Mouse (Mus musculus) kidney, postnatal 36 days (tissue): ENCODE results near the gene Tjp1.
A peak's percentile ranks its signal among the peaks of the same experiment; 100 is the strongest.

Experiments
- DNase-seq, 2 experiments: peaks; one replicate each; pipeline ENCODE4 v3.0.0; 2021 to 2022; ENCODE audit warnings: mixed read lengths in 2 of 2

Tjp1 gene

DNA sequence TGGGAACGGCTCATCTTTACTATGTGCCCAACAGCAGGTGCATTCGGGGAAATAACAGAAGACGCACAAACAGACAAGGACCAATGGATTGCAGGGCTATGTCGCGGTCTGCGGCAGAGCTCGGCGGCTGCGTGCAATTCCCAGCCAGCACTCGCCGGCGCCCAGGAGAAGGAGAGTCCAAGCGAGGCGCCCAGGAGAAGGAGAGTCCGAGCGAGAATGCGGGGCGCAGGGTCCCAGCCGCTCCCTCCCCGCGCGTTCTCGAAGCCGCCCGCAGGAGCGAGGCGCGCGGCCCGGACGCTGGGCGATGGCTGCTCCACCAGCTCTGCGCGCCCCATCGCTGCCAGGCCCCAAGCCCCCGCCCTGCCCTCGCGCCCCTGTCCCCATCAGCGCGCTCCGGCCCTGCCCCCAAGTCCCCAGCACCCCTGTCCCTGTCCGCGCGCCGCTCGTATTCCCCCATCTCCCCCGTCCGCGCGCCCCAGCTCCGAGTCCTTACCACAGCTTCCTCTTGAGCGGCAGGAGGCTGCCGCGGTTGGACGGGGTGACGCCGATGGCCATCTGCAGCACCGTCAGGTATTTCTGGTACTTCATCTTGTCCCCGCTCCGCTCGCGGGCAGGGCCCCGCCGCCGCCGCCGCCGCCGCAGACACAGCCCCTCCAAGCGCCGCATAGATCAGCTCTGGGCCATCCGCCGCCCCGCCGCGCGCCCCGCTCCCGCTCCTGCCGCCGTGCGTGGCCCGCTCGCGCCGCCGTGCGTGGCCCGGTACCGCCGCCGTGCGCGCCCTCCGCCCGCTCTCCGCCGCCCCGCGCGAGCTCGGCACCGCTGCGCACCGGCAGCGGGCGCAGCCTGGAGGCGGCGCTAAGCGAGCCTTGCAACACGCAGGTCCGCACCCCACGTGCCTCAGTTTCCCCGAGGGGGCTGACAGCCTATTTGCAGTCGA, at the start of gene Tjp1:
Gene Tjp1, minus strand, starts transcription at position 711 of the 937 bp plus-strand sequence.
- DNase-seq: peak in 1 of 2 experiments; percentile 6

DNA sequence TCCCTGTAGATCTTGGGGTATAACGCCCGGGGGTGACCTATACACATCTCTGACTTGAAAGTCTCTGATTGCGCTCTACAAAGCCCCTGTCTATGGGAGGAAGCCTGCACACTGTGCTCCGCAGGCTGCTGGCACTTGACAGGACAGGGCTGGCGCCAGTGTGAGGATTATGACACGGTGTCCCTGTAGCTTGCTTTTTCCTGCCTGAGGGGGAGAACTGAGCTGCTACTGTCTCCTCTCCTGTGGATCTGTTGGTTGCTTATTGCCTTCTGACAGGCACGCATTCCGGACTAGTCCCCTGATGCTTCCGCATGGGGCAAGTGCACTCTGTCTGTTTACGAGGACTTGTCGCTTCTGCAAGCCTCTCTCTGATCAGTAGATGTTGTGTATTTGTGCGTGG, 49.5 kb upstream of the Tjp1 start:
- DNase-seq: no peak

DNA sequence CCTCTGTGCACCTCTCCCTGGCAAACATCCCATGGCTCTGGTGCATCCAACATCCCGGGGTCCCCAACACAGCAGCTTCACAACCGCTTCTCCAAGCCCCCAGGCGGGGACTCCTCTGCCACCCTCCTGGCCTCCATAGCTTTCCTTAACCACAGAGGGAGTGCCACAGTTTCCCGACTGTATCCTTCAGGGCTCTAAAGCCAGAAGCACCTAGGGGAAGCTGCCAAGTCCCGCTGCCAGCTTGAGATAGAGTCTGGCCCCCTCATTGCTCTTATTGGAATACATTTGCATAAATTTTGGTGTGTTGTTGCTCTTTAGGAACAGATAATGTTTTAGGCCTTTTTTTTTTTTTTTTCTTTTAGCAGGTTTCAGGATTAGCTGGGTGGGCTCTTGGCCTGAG, 45.1 kb upstream of the Tjp1 start:
- DNase-seq: no peak

DNA sequence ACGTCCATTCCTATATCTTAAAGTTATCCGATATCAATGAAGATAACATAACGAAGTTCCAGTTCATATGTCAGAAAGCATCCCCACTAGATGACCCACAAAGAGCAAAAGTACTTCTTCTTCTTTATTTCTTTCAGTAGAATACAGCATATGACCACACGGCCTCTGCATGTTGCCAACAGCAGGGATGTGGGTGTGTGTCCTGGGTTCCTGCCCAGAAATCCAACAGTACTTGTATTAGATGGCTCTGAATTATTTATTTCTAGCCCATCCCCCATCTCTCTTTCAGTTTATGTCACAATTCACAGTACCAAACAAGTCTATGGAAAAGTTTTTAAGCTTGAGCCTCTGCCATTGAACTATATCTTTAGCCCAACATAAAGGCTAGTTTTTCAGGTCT, 43.1 kb upstream of the Tjp1 start:
- no peak for DNase-seq

DNA sequence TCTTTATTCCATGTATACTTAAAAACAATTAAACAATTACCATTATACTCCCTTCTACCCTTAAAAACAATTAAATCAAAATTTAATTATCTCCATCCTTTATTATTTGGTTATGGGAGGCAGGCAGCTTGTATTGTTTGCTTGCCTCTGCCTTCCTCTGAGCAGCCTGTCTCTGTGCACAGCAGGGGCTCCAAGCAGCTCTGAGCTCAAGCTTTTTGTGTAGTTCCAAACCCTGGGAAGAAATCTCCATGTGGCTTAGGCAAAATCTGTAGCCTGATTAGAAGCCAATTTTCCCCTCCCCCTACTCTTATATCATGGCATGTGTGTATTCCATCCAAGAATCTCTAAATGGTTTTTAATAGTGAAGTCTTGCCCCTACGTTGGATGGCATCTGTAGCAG, 28.4 kb upstream of the Tjp1 start:
- no peak for DNase-seq

DNA sequence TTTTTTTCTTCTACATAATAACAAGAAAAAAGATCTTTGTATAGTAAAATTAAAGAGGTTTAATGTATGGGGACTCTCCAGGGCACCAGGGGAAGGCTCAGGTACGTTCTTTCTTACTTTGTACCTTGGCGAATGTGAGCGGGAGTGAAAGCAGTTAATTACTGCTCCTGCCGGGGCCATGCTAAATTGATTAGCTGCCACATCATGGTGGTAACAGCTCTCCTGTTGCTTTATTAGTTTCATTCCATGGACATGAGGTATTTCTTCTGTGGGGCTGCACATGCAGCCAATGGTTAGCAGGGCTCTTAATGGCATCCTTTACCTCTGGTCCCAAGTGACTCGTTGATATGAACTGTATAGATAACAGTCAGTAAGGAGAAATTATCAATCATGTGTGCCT, 18.2 kb upstream of the Tjp1 start:
- no peak for DNase-seq

DNA sequence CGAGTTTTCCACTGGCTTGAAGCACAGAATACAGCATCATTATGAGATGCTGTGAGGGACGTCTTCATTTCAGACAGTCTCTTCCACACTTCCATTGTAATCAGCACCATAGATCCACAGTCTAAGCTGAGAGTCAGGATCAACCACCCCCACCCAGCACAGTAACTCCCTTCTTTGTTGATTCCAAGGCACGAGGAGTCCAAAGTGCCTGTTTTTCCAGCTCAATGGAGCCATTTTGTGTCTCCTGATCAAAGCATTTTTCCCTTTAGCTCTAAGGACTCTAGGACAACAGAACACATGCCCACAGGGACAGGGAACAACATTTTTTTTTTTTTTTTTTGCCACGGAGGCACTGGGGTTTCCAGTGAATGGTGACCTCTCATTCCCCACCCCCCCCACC, 5.1 kb upstream of the Tjp1 start:
- DNase-seq: no peak

DNA sequence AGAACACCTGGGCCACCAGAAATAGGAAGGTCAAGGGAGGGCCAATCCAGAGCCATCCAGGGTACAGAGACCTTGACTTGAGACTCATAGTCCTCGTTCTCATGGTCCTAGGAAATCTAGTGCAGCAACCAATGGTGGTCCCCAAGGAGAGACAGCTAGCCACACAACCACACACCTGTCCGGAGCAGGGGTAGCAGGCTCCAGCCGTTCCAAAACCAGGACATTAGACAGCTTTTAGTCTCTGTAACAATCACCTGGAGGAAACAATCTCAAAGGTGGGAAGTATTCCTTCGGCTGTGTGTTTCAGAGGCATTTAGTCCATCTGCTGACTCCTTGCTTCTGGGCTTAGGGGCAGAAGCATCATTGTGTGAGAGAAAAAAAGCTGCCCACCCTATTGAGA, 4.5 kb downstream of the Tjp1 start:
- no peak for DNase-seq

DNA sequence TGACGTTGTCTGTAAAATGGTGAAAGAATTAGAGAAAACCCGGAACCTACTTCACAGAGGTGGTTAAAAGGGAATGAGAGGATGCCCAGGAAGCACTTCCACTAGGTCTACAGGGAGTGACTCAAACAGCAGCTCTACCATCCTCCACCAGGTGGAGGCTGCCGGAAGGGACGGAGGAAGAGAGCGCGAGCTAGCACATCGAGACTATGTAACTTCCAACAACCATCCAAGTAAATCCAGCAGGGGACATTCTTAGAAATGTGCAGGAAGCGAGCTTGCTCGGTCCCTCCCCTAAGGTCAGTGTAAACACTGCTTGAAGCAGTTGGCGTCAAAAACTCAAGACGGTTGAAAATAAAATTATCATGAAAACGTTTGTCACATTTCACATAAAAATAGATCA, 5.1 kb downstream of the Tjp1 start:
- DNase-seq: no peak

DNA sequence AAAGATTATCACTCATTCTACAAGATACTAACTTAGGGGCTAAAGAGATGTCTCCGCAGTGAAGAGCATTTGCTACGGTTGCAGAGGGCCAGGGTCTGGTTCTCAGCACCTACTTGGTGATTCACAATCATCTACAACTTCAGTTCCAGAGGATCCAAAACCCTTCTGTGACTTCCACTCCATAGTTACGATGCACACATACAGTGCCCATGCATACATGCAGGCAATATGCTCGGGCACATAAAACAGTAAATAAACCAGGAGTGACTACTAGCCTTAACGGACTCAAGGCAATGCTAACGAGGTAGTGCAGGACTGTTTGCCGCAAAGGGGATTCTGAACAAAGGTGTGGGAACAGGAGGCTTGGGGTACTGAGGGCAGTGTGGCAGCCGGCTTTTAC, 7.0 kb downstream of the Tjp1 start:
- DNase-seq: no peak

DNA sequence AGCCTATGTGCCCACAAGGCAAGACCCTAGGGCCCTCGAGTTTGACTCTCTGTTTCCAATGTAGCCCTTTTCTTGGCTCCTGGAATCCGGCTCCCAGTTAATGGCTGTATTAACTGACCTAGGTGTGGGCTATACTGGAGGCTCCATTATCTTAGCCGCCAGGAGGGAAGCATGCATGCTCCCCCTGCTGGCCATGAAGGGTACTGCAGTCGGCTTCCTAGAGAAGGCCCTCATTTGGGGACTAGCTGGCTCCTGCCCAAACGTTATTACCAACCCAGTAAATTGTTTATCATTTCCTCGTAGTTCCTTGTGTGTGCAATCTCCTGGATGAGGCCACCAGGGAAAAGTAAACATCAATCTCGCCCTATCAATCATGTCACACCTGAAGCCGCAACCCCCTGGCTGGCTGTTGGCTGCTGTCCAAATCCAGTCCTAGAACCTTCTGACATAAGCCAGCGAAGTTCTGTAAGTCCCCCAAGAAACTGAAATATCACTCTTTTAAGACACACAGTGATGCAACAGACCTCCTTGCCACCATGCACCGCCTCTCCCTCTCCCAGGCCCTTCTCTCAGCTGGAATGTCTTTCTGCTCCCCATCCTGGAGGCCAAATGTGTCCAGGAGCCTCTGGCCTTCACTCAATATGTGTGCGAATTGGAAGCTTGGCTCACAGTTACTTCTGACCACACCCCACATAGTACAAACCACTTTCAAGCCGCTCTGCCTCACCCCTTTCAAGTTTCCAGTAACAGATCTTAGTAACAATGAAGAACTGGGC, 7.6 kb downstream of the Tjp1 start:
- peak; percentile 69 to 86 for DNase-seq

DNA sequence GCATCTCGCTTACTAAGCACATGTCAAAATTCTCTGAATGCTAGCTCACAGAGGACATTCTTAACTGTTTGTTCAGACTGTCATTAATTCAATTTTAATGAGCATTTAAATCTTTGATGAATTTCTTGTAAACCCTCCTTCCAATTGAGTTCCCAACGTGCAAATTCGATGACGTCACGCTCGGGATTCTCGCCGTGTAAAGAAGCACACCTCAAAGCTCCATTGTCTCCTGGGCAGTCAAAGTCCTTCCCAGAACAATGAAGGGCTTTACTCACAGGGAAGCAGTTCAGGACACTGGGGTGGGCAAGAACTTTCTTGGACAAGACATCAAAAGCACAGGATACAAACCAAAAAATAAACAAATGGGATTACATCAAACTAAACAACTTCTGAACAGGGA, 10.7 kb downstream of the Tjp1 start:
- no peak for DNase-seq

DNA sequence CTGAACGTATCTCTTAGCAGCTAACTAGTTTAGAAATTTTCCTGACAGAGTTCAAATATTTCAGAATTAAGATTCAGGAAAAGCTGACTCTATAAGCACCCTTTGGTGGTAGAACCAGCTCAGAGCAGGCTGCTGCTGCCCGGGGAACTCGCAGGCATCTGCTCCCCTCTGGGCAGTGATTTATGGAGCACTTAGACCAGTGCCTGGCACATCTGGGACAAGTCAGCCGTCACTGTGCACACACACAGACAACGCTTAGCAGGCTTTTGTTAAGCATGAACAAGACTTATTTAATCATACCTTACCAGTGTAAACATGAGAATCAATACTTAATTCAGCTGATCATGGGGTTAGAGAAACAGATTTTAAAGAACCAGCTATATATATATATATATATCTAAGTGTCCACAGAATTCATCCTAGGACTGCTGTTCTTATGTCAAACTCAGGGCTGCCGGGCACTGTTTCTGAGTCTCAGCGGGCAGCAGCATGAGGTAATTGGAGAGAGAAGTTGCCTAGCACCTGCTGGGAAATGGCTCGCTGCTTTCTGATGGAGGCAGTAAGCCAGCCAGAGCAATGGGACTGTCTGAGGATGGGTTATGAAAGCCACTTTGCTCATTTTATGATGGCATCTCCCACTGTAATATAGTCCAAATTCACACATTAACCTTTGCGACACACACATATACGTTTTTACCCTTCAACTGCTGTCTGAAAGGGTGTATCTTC, 14.0 kb downstream of the Tjp1 start:
- DNase-seq: no peak

DNA sequence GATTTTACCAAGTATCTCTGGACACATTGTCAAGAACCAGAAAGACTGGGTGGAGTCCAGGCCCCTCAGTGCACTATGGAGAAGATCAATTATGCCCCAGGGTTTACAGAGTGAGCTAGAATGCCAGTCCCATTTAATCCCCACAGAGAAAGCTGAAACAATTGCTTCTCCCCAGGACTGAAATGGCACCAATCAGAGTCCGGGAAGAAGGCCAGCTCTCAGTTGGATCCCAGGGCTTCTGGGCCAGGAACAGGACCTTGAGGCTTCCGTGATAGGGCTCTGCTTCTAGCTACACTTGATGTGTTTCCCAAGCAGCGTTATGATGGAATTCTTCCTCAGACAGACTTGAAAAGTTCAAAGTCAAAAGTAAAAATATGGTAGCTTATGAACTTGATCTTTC, 18.2 kb downstream of the Tjp1 start:
- DNase-seq: no peak

DNA sequence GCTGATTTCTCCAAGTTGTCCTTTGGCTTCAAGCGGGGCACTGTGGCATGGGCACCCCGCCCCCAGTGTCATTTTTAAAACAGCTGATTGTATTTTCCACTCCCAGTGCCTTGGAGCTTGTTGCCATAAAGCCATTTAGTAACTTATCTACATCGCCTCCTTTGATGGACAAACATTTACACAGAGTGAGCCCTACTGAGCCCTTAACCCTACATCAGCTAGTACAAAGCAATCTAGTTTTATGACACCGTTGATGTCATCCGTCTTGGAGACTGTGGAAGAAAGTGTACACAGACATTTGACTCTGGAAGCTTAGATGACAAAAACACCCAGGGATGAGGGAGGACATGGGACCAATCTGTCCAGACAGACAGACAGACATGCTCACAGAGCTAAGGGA, 20.2 kb downstream of the Tjp1 start:
- no peak for DNase-seq

DNA sequence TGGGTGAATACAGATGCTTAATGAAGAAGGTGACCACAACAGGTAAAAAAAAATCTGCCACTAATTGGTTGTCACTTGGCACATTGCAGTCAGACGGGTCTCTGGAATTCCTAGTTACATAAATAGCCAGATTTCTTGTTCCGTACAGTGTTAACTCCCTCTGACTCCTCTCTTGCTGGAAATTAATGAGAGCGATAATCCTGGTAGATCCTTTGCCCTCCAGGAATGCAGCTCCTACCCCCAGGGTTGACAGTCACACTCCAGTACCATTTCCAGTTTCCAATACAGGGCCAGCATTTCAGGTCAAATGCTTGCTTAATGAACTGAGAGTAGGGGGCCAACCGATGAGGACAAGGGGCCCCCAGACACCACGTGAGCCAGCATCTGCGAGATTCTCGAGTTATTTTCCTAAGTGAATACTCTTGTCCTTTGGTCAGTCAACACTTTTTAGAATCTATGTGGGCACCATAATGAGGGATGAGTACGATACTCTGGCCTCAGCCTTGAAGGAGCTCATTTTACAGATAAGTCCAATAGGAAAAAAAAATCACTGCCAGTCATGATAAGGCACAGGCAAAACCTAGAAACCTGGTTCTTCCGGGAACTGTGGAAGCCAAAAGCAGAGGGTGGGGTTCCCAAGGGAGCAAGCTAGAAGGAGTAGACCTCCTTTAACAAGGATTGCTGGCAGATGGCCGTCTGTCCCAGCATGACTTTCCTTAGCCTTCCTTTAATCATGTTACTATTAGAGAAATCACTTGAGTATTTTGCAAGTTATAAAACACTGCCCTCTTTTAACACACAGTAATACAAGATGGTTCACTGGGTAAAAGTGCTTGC, 24.9 kb downstream of the Tjp1 start:
- DNase-seq: no peak

DNA sequence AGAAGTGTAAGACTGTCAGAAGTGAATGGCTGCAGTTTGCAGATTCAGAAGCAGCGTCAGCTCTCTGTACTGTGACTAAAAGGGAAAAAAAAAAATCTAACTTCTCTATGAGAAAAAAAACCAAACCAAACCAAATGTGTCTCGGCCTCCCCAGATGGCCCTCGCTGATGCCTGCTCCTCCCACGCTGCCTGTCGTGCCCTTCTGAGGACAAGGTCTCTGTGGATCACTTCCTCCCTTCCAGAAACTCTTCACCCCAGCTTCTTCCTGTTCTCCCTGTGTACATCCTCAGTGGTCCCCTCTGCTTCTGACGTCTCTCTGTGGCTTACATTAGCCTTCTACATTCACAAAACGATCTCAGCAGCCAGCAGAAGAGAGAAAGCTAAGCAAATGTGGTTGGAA, 26.8 kb downstream of the Tjp1 start:
- DNase-seq: no peak

DNA sequence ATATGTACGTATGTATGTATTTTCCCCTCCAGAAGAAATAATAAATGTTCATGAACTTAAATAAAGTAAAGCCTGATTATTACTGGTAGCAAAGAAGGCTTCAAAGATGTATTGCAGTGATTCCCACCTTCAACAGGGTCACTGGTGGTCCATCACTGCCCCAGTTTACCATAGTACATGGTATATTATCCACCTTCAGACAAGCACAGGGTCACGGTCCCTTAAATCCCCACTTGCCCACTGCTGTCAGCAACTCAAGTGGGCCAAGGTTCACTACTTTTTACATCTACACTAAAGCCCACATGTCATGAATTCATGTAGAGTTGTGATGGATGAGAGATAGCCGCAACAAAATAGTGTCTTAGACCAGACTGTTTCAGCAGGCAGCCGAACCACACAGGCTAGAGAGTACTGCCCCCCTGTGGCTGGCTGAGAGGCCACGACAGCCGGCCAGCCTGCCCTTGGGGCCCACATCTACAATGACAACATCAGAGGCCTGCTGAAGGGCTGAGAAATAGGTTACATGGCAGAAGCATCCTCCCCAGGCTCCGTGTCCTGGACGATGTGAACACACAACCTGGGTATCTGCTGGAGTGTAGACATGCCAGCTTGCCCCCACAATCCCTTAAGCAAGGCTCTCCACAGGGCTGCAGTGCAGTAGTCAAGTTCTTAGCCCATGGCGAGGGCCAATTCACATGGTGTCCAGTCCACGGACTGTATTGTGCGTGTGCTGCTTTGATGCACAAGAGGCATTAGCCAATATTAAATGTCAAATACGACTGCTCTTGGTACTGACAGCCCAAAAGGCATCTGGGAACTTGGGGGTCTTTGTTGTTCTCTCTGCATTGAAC, 29.6 kb downstream of the Tjp1 start:
- peak; percentile 66 to 90 for DNase-seq

DNA sequence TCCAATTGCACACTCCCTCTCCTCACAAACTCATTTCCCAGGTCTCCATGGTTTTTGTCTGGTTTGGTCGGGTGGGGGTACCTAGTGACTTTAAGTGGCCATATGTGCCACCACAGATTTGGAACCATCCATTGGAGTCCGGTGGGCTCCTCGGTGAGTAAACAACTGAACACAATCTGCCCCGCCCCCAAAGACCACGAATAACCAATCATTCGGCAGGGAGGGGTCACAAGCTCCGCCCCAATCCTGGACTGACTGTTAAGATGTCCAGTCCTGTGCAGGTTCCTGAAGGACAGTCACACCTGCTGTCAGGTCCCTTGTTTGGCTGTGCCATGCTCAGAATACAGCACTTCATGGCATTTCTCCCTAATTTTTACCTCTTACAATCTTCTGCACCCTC, 37.1 kb downstream of the Tjp1 start:
- no peak for DNase-seq

DNA sequence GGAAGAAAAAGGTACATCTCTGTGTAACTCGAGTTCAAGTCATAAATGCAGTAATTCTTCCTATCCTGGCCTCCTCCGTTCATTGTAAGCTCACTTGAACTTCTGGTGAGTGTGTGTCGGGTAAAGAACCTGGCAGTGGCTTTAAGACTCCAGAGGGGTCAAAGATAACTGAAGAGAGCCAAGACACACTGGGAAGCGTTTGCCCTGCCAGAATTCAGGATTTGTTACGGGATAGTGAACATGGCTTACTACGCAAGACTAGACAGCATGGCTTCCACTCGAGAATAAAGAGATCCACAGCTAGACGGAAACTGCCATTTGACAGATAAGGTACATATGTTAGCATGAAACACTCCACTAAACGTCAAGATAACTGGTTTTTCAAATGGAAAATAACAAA, 37.8 kb downstream of the Tjp1 start:
- DNase-seq: no peak

DNA sequence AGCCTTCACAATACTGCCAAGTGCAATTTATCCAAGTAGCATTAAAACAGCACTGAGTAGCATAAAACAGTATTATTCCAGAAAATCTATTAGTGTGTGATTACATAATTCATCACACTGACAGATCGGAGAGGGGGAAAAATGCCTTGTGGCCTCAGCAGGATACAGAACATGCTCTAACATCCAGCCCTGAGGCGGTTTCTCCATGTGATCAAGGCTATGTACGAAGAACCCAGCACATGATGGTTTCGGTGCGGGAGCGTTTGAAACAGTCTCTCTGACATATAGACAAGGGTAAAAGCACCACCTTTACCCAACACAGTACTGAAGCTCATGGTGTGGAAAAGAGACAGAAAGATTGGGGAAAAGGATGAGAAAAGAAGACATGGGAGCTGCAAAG, 38.4 kb downstream of the Tjp1 start:
- no peak for DNase-seq
